Mouse (Mus musculus): Measurements from ENCODE around the gene Sat2. TPM values are rescaled to one million over a fixed set of nuclear protein-coding genes. Genes with fewer than 3 reads are reported as not detected.

Sat2 gene
- polyA plus RNA-seq, 1 experiment from 2014 or later: 24.7 TPM

DNA sequence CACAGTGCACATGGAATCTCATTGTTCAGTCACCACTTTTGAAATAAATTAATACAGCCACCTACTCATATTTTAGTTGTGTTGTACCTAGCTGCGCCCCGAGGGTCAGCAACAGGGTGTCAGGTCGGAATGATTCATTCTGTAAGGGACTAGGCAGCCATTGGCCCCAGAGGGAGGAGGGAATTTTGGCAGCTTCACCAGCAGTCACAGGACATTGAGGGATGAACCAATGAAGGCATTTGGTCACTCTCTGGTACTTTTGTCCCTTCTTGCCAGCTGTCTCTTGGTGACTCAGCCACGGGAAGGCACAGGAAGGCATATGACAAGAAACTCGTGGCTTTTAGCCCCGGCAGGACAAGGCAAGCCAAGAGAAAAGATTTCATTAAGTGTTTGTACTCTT, 42.0 kb downstream of the Sat2 start:
- H3K9me3 ChIP-seq (replicated peaks): no peaks in the 10 kb centered on the region
- peak overlapping the region; percentile 97; the same call in 1 of the 2 replicates for H3K27ac ChIP-seq (replicated peaks)
- H3K27me3 ChIP-seq (replicated peaks): no peaks in the 10 kb centered on the region
- 83% methylated on average over 6 of the region's 6 CpGs for WGBS
- H3K4me2 ChIP-seq: no peak overlapping the region
- no peak overlapping the region for H3K4me3 ChIP-seq (replicated peaks)
- no peak overlapping the region for H3K9ac ChIP-seq (replicated peaks)
- ATAC-seq (ENCODE audit: low FRiP score): no peak
- peaks cover 31% of the 10 kb centered on the region for H3K4me1 ChIP-seq
- H3K36me3 ChIP-seq: peaks cover 58% of the 10 kb centered on the region

DNA sequence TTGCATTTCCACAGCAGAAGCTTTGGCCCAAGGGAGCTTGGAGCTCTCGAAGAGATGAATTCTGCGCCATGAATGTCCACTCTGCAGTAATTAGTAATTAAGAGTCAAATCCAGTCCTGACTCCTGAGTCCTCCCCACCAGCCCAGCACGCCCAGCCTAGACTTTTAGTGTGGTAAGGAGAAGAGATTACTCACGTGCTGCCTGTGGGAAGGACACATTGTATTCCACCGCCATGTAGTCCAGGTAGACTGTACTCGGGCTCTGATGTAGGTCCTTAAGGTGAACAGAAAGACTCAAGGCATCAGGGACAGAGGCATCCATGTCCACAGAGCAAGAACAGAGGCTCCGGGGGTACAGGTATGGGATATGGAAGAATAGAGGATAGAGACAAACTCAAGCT, 43.0 kb downstream of the Sat2 start:
- ATAC-seq (ENCODE audit: low FRiP score): no peak
- 94% methylated on average over 7 of the region's 7 CpGs for WGBS
- peaks cover 61% of the 10 kb centered on the region for H3K36me3 ChIP-seq

GRCm38 (mm10) chr11:69665457-69665960, 43.7 kb downstream of the Sat2 start:
- no peak overlapping the region for H3K27ac ChIP-seq (replicated peaks)
- no peak for ATAC-seq (ENCODE audit: low FRiP score)
- no peak overlapping the region for H3K4me3 ChIP-seq (replicated peaks)
- H3K36me3 ChIP-seq: peaks cover 62% of the 10 kb centered on the region
- H3K27me3 ChIP-seq (replicated peaks): no peaks in the 10 kb centered on the region
- peaks cover 44% of the 10 kb centered on the region for H3K4me1 ChIP-seq
- H3K4me2 ChIP-seq: no peak overlapping the region
- no peaks in the 10 kb centered on the region for H3K9me3 ChIP-seq (replicated peaks)
- WGBS: 78% methylated on average over 9 of the region's 9 CpGs
- H3K9ac ChIP-seq (replicated peaks): no peak overlapping the region

More for the DNA sequence above, 43.0 kb downstream of the Sat2 start:
- no peak overlapping the region for H3K4me2 ChIP-seq
- no peak overlapping the region for H3K27ac ChIP-seq (replicated peaks)
- H3K4me1 ChIP-seq: peaks cover 41% of the 10 kb centered on the region
- no peaks in the 10 kb centered on the region for H3K27me3 ChIP-seq (replicated peaks)
- H3K9me3 ChIP-seq (replicated peaks): no peaks in the 10 kb centered on the region
- no peak overlapping the region for H3K4me3 ChIP-seq (replicated peaks)
- no peak overlapping the region for H3K9ac ChIP-seq (replicated peaks)

DNA sequence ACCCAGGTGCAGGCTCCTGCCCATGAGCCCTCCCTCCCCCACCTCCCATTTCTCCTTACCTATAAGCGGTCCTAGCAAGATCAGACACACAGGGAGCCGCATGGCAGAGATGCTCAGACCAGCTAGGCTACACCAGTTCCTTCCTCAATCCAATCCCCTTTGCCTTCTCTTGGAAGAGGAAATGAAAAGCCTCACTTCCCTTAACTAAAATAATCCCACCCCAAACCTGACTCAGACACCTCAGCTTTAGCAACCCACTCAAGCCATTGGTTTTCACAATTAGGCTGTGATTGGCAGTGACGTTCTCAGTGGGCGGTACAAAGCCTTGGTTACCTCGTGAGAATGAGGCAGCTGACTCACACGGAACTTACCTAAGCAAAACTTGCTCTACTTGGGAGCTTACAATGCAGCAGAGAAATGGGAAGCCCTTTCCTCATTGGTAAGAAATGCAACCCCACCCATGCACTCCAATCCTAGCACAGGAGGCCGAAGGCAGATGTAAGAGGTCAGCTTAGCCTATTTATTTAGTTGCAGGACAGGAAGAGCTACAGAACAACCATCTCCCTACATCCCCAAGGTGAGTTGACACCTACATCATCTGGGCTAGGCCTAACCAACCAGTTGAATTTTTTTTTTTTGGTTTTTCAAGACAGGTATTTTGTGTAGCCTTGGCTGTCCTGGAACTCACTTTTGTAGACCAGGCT, 44.3 kb downstream of the Sat2 start, which contains the start of gene Cd68:
Gene Cd68 (minus strand): TSS at position 193 of the 704 bp plus-strand sequence.
- Histone ChIP-seq H3K27me3 (replicated peaks) (no peaks in the 10 kb centered on the region), H3K4me1 (peaks cover 43% of the 10 kb centered on the region), H3K27ac (replicated peaks) (no peak within 1 kb of the TSS), H3K4me2 (no peak within 1 kb of the TSS), H3K9ac (replicated peaks) (no peak within 1 kb of the TSS), H3K36me3 (peaks cover 62% of the 10 kb centered on the region), H3K9me3 (replicated peaks) (no peaks in the 10 kb centered on the region), H3K4me3 (replicated peaks) (no peak within 1 kb of the TSS)
- no peak for ATAC-seq (ENCODE audit: low FRiP score)
- WGBS: 39% methylated on average over 7 of the region's 7 CpGs

DNA sequence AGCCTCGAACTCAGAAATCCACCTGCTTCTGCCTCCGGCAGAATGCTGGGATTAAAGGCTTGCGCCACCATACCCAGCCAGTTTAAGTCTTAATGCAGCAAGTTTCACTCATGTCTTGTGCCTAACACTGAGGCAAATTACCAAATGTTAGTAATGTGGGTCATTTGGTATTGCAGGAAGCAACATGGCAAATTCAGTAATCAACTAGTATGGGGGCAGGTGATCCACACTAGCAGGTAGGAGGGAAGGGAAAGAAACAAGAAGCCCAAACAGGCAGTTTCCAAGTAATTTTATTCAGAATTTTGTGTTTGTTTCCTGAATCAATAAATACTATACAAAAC, 44.8 kb downstream of the Sat2 start:
- Histone ChIP-seq H3K36me3 (peaks cover 62% of the 10 kb centered on the region), H3K4me2 (no peak overlapping the region), H3K4me3 (replicated peaks) (no peak overlapping the region), H3K27me3 (replicated peaks) (no peaks in the 10 kb centered on the region), H3K9ac (replicated peaks) (no peak overlapping the region), H3K9me3 (replicated peaks) (no peaks in the 10 kb centered on the region), H3K4me1 (peaks cover 38% of the 10 kb centered on the region), H3K27ac (replicated peaks) (no peak overlapping the region)
- WGBS: 91% methylated on average over 3 of the region's 3 CpGs
- no peak for ATAC-seq (ENCODE audit: low FRiP score)

DNA sequence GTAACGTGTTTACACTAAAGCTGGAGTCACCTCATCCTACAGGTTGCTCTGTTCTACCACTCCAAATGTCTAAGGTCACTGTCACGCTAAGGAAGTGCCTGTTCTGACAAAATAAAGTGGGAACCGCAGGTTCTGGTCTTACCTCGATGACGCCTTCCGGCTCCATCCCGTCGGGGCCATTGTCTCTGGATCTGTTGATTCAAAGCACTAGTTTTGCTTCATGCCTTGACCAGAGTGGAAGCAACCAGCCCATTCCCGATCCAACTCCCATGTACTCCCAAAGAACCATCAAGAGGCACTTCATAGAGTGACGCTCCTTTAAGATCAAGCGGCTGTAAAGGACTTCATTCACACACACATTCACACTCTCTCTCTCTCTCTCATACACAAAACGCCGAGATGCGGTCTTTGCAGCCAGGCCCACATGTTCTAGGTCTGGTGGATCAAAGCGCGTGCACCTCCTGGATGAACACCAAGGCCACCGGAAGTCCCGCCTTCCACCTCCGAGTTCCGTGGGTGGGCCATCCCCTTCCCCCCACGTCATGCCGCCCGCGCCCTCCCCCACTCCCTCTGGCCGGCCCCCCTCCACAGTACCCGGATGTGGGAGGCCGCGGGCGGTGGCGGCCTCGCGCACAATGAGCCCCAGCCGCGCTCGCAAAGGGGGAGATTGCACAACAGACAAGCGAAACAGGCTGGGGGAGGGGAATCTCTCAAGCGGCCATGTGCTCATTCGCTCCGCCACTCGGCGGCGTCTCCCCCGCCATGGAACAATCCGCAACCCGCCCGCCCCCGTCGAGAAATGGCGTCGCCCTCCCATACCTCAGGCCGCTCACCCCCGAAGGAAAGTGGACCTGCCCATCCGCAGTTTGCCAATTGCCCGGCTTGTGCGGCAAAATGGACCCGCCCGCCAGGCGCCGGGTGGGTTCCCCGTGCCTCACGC, 49.2 kb downstream of the Sat2 start:
- H3K4me2 ChIP-seq: peak overlapping the region; percentile 95
- 1% methylated on average over 51 of the region's 61 CpGs for WGBS
- H3K9me3 ChIP-seq (replicated peaks): no peaks in the 10 kb centered on the region
- H3K4me1 ChIP-seq: peaks cover 34% of the 10 kb centered on the region
- H3K27me3 ChIP-seq (replicated peaks): no peaks in the 10 kb centered on the region
- H3K9ac ChIP-seq (replicated peaks): peak overlapping the region; percentile 100
- peaks cover 62% of the 10 kb centered on the region for H3K36me3 ChIP-seq
- H3K27ac ChIP-seq (replicated peaks): peak overlapping the region; percentile 97
- peak; percentile 78 for ATAC-seq (ENCODE audit: low FRiP score)
- peak overlapping the region; percentile 99 for H3K4me3 ChIP-seq (replicated peaks)

DNA sequence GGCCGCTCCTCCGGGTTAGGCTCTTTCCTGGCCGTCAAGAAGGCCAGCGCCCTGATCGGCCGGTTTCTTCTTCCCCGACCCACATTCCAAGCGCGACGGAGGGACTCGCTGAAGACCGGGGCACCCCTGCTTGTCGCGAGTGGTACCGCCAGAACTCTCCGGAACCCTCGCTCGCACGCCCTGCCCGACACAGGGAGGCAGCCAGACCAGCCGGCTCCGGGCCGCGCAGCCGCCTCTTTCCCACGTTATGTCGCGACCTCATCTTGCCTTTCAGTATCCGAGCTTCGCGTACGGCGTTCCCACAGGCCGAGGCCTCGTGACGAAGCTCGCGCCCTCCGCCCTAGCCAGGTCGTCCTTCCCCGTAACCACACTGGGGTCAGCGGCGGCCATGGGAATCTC, 49.9 kb downstream of the Sat2 start:
- Histone ChIP-seq H3K36me3 (peaks cover 62% of the 10 kb centered on the region), H3K9me3 (replicated peaks) (no peaks in the 10 kb centered on the region), H3K4me3 (replicated peaks) (peak overlapping the region; percentile 99), H3K4me1 (peaks cover 34% of the 10 kb centered on the region), H3K27me3 (replicated peaks) (no peaks in the 10 kb centered on the region), H3K4me2 (peak overlapping the region; percentile 95), H3K9ac (replicated peaks) (peak overlapping the region; percentile 100), H3K27ac (replicated peaks) (peak overlapping the region; percentile 97)
- ATAC-seq (ENCODE audit: low FRiP score): peak; percentile 26; the same call in 1 of the 2 replicates
- 0% methylated on average over 42 of the region's 43 CpGs for WGBS

GRCm38 (mm10) chr11:69672211-69672706, 50.4 kb downstream of the Sat2 start, which contains the start of gene Eif4a1:
TSS of gene Eif4a1 (minus strand) at chr11:69672423.
- Histone ChIP-seq H3K4me2 (peak within 1 kb of the TSS; percentile 95), H3K27me3 (replicated peaks) (no peaks in the 10 kb centered on the region), H3K9ac (replicated peaks) (peak within 1 kb of the TSS; percentile 100), H3K36me3 (peaks cover 64% of the 10 kb centered on the region), H3K4me1 (peaks cover 34% of the 10 kb centered on the region), H3K4me3 (replicated peaks) (peak within 1 kb of the TSS; percentile 99), H3K27ac (replicated peaks) (peak within 1 kb of the TSS; percentile 97), H3K9me3 (replicated peaks) (no peaks in the 10 kb centered on the region)
- ATAC-seq (ENCODE audit: low FRiP score): peak; percentile 96
- whole genome bisulfite sequencing: under 1% methylated on average over 36 of the region's 36 CpGs

MicroRNA genes within 50 kb of the gene (microRNA counts, 519-probe panel; counts per million panel counts)
- not detected for microRNA mmu-miR-1934
- 2,296 counts per million, percentile 51 among the panel's probes with 10 or more counts for microRNA mmu-miR-467f

Small RNA genes within 50 kb of the gene (microRNA-seq; reads per million reads assigned to microRNA genes)
- gene Mir1934 (1.6 reads per million), gene Mir467f (not detected)

Other genes with a start within 250 kb of the Sat2 start
- 130 and 132 TPM in 2 replicates for gene Naa38, start 226.5 kb upstream of the Sat2 start, polyA plus RNA-seq (2015; fragmentation: Nextera tagmentation; extraction: Ambion mirVana)
- gene Cyb5d1, start 226.4 kb upstream of the Sat2 start, polyA plus RNA-seq (2015; fragmentation: Nextera tagmentation; extraction: Ambion mirVana): 29.7 and 31.5 TPM in 2 replicates
- gene Tmem88, start 223.8 kb upstream of the Sat2 start, polyA plus RNA-seq (2015; fragmentation: Nextera tagmentation; extraction: Ambion mirVana): 6.2 and 9.1 TPM in 2 replicates
- 29.4 and 32.6 TPM in 2 replicates for gene Kdm6b, start 208.3 kb upstream of the Sat2 start, polyA plus RNA-seq (2015; fragmentation: Nextera tagmentation; extraction: Ambion mirVana)
- gene Dnah2, start 72.9 kb upstream of the Sat2 start, polyA plus RNA-seq (2015; fragmentation: Nextera tagmentation; extraction: Ambion mirVana): 3.1 and 3.5 TPM in 2 replicates
- 113 and 126 TPM in 2 replicates for gene Efnb3, start 61.8 kb upstream of the Sat2 start, polyA plus RNA-seq (2015; fragmentation: Nextera tagmentation; extraction: Ambion mirVana)
- 18.1 and 18.8 TPM in 2 replicates for gene Wrap53, start 41.8 kb upstream of the Sat2 start, polyA plus RNA-seq (2015; fragmentation: Nextera tagmentation; extraction: Ambion mirVana)
- gene Trp53, start 41.7 kb upstream of the Sat2 start, polyA plus RNA-seq (2015; fragmentation: Nextera tagmentation; extraction: Ambion mirVana): 51.8 and 85.1 TPM in 2 replicates
- 76.7 and 77.0 TPM in 2 replicates for gene Atp1b2, start 16.1 kb upstream of the Sat2 start, polyA plus RNA-seq (2015; fragmentation: Nextera tagmentation; extraction: Ambion mirVana)
- gene Shbg, start 4.1 kb upstream of the Sat2 start, polyA plus RNA-seq (2015; fragmentation: Nextera tagmentation; extraction: Ambion mirVana): not detected in 2 replicates
- 32.5 and 38.7 TPM in 2 replicates for gene Fxr2, start 11.0 kb downstream of the Sat2 start, polyA plus RNA-seq (2015; fragmentation: Nextera tagmentation; extraction: Ambion mirVana)
- not detected in 2 replicates for gene Sox15, start 33.3 kb downstream of the Sat2 start, polyA plus RNA-seq (2015; fragmentation: Nextera tagmentation; extraction: Ambion mirVana)
- gene Mpdu1, start 40.6 kb downstream of the Sat2 start, polyA plus RNA-seq (2015; fragmentation: Nextera tagmentation; extraction: Ambion mirVana): 95.1 and 101 TPM in 2 replicates
- gene Cd68, start 44.1 kb downstream of the Sat2 start, polyA plus RNA-seq (2015; fragmentation: Nextera tagmentation; extraction: Ambion mirVana): 9.0 and 13.0 TPM in 2 replicates
- gene Eif4a1, start 50.4 kb downstream of the Sat2 start, polyA plus RNA-seq (2015; fragmentation: Nextera tagmentation; extraction: Ambion mirVana): 437 and 477 TPM in 2 replicates
- 90.8 and 109 TPM in 2 replicates for gene Senp3, start 60.1 kb downstream of the Sat2 start, polyA plus RNA-seq (2015; fragmentation: Nextera tagmentation; extraction: Ambion mirVana)
- 0.19 and 0.43 TPM in 2 replicates for gene Tnfsf13, start 63.8 kb downstream of the Sat2 start, polyA plus RNA-seq (2015; fragmentation: Nextera tagmentation; extraction: Ambion mirVana)
- gene Tnfsf12, start 73.8 kb downstream of the Sat2 start, polyA plus RNA-seq (2015; fragmentation: Nextera tagmentation; extraction: Ambion mirVana): 4.1 and 5.3 TPM in 2 replicates
- gene Tnfsfm13, start 74.1 kb downstream of the Sat2 start, polyA plus RNA-seq (2015; fragmentation: Nextera tagmentation; extraction: Ambion mirVana): 1.8 and 2.3 TPM in 2 replicates
- 13.2 and 18.7 TPM in 2 replicates for gene Polr2a, start 136.6 kb downstream of the Sat2 start, polyA plus RNA-seq (2015; fragmentation: Nextera tagmentation; extraction: Ambion mirVana)
- gene Slc35g3, start 139.9 kb downstream of the Sat2 start, polyA plus RNA-seq (2015; fragmentation: Nextera tagmentation; extraction: Ambion mirVana): 0.19 TPM in 1 of 2 replicates, not detected in the other
- gene Zbtb4, start 143.9 kb downstream of the Sat2 start, polyA plus RNA-seq (2015; fragmentation: Nextera tagmentation; extraction: Ambion mirVana): 4.7 and 5.3 TPM in 2 replicates
- 2.1 and 3.0 TPM in 2 replicates for gene Chrnb1, start 173.9 kb downstream of the Sat2 start, polyA plus RNA-seq (2015; fragmentation: Nextera tagmentation; extraction: Ambion mirVana)
- gene Fgf11, start 179.8 kb downstream of the Sat2 start, polyA plus RNA-seq (2015; fragmentation: Nextera tagmentation; extraction: Ambion mirVana): 8.5 and 8.7 TPM in 2 replicates
- 1.1 and 4.2 TPM in 2 replicates for gene Tmem102, start 183.6 kb downstream of the Sat2 start, polyA plus RNA-seq (2015; fragmentation: Nextera tagmentation; extraction: Ambion mirVana)
- gene Gm39566, start 193.3 kb downstream of the Sat2 start, polyA plus RNA-seq (2015; fragmentation: Nextera tagmentation; extraction: Ambion mirVana): not detected in 2 replicates
- not detected in 2 replicates for gene Spem2, start 196.4 kb downstream of the Sat2 start, polyA plus RNA-seq (2015; fragmentation: Nextera tagmentation; extraction: Ambion mirVana)
- gene Spem1, start 200.2 kb downstream of the Sat2 start, polyA plus RNA-seq (2015; fragmentation: Nextera tagmentation; extraction: Ambion mirVana): 0.29 and 0.34 TPM in 2 replicates
- gene Nlgn2, start 215.8 kb downstream of the Sat2 start, polyA plus RNA-seq (2015; fragmentation: Nextera tagmentation; extraction: Ambion mirVana): 19.4 and 21.4 TPM in 2 replicates
- 368 and 430 TPM in 2 replicates for gene Tmem256, start 216.5 kb downstream of the Sat2 start, polyA plus RNA-seq (2015; fragmentation: Nextera tagmentation; extraction: Ambion mirVana)
- 44.3 and 53.1 TPM in 2 replicates for gene Plscr3, start 224.4 kb downstream of the Sat2 start, polyA plus RNA-seq (2015; fragmentation: Nextera tagmentation; extraction: Ambion mirVana)
- gene Tnk1, start 236.7 kb downstream of the Sat2 start, polyA plus RNA-seq (2015; fragmentation: Nextera tagmentation; extraction: Ambion mirVana): 0.19 and 1.9 TPM in 2 replicates

All from neural tube, embryonic 15.5 days (tissue).